Mouse (Mus musculus) bone marrow macrophage, adult 2 months (primary cell): Measurements from ENCODE around the gene Depdc5.

Experiments
- CTCF ChIP-seq: IDR thresholded peaks from 2 replicates; pipeline ENCODE4 v1.5.1; 2012; ENCODE audit warnings: low read depth, mild to moderate bottlenecking, low read length, moderate library complexity
- POLR2A ChIP-seq: IDR thresholded peaks from 2 replicates; pipeline ENCODE4 v1.6.1; 2012; ENCODE audit warnings: mild to moderate bottlenecking, low read depth, low read length, borderline replicate concordance

GRCm38 (mm10) chr5:33033121-33033520 is 169.6 kb downstream of the Depdc5 start:
- TF ChIP-seq CTCF (peak; percentile 77), POLR2A (no peak)
